Mouse (Mus musculus): ENCODE data around the gene Hoxd13.

- TF ChIP-seq CTCF (IDR thresholded peaks at IDR 0.05; ENCODE audit: low read depth) (no peak), EP300 (IDR thresholded peaks at IDR 0.05; ENCODE audit: low read depth) (no peak)
Measured at GRCm38 (mm10) chr2:74688795-74689573, 20.9 kb downstream of the Hoxd13 start.
